Mouse (Mus musculus) monocyte, adult 5-6 weeks (primary cell): ENCODE measurements at regions not wholly inside any gene's neighbourhood (a gene's known extent, or its start where the extent isn't known, plus 50 kb on each side); places are given as distances from the start of the nearest gene placed in this dataset.
A peak's percentile ranks its signal among the peaks of the same experiment; 100 is the strongest.

Experiments used
- ATAC-seq: fragments of 153-309, 156-312 bp; replicated peaks from 2 replicates; pipeline ENCODE4 v1.8.0; 2017; ENCODE audit warnings: mild to moderate bottlenecking; ENCODE audit not compliant: low TSS enrichment, insufficient number of reproducible peaks, severe bottlenecking, poor library complexity, low FRiP score

GRCm38 (mm10) chr16:84318091-84318490 lies 196.8 kb upstream of the A730009L09Rik start:
- ATAC-seq, result no peak

GRCm38 (mm10) chr16:84321569-84321968 lies 193.4 kb upstream of the A730009L09Rik start:
- ATAC-seq, result no peak

GRCm38 (mm10) chr16:84330293-84330692 lies 184.6 kb upstream of the A730009L09Rik start:
- no peak for ATAC-seq

GRCm38 (mm10) chr16:84346089-84346488 lies 168.8 kb upstream of the A730009L09Rik start:
- no peak for ATAC-seq

GRCm38 (mm10) chr16:84355118-84355517 lies 159.8 kb upstream of the A730009L09Rik start:
- ATAC-seq, result no peak

- no peak for ATAC-seq
These were observed 149.0 kb upstream of the A730009L09Rik start for GRCm38 (mm10) chr16:84365969-84366368.

- no peak for ATAC-seq
These were observed 145.8 kb upstream of the A730009L09Rik start for GRCm38 (mm10) chr16:84368928-84369682.

- ATAC-seq, result no peak
These were observed 136.5 kb upstream of the A730009L09Rik start for GRCm38 (mm10) chr16:84378461-84378860.

GRCm38 (mm10) chr16:84391756-84392155 lies 123.2 kb upstream of the A730009L09Rik start:
- ATAC-seq, result no peak

- ATAC-seq, result 0 out of 2 replicates have a peak, but pooled peaks have one; percentile 31
These were observed 120.0 kb upstream of the A730009L09Rik start for GRCm38 (mm10) chr16:84394895-84395294.

GRCm38 (mm10) chr16:84421650-84422049 lies 93.3 kb upstream of the A730009L09Rik start:
- ATAC-seq, result no peak

GRCm38 (mm10) chr16:84426990-84427540 lies 87.9 kb upstream of the A730009L09Rik start:
- ATAC-seq, result no peak

- ATAC-seq, result no peak
These were observed 58.3 kb upstream of the A730009L09Rik start for GRCm38 (mm10) chr16:84456596-84456995.

GRCm38 (mm10) chr16:84462150-84462549 lies 52.8 kb upstream of the A730009L09Rik start:
- no peak for ATAC-seq
